Mouse (Mus musculus) induced T-regulatory cell, adult 2 months (primary cell): Measurements from ENCODE around the gene Gm43064.

Experiments used
- DNase-seq: peaks from one replicate; pipeline ENCODE4 v3.0.0-alpha.2; 2012; ENCODE audit warnings: low read depth

The Gm43064 gene

GRCm38 (mm10) chr3:103857036-103857805, 47.8 kb downstream of the Gm43064 start:
- DNase-seq: peak; percentile 92

GRCm38 (mm10) chr3:103857977-103858563, 48.7 kb downstream of the Gm43064 start:
- peak; percentile 65 for DNase-seq

GRCm38 (mm10) chr3:103858881-103859801, 49.8 kb downstream of the Gm43064 start, which contains the start of gene Ptpn22:
TSS of gene Ptpn22 (plus strand) at chr3:103859795.
- DNase-seq: peak; percentile 79

- DNase-seq: peak; percentile 93
Observed at GRCm38 (mm10) chr3:103859851-103860391, 50.5 kb downstream of the Gm43064 start.

GRCm38 (mm10) chr3:103862721-103863220, 53.4 kb downstream of the Gm43064 start:
- peak; percentile 73 for DNase-seq

- no peak for DNase-seq
Observed at GRCm38 (mm10) chr3:103864200-103864599, 54.8 kb downstream of the Gm43064 start.

- DNase-seq: peak; percentile 78
Observed at GRCm38 (mm10) chr3:103867424-103867971, 58.1 kb downstream of the Gm43064 start.

- DNase-seq: peak; percentile 88
Observed at GRCm38 (mm10) chr3:103868008-103868407, 58.6 kb downstream of the Gm43064 start.

- peak; percentile 70 for DNase-seq
Observed at GRCm38 (mm10) chr3:103872663-103873098, 63.3 kb downstream of the Gm43064 start.

- no peak for DNase-seq
Observed at GRCm38 (mm10) chr3:103874329-103874728, 65.0 kb downstream of the Gm43064 start.

GRCm38 (mm10) chr3:103885946-103886345, 76.6 kb downstream of the Gm43064 start:
- peak; percentile 56 for DNase-seq

- DNase-seq: peak; percentile 92
Observed at GRCm38 (mm10) chr3:103887581-103887980, 78.2 kb downstream of the Gm43064 start.
